Mouse (Mus musculus): ENCODE measurements around the gene Frmd8.

Frmd8 gene

GRCm38 (mm10) chr19:5848826-5849672 is 26.0 kb downstream of the Frmd8 start:
- no peak for DNase-seq

GRCm38 (mm10) chr19:5848032-5848825 is 26.8 kb downstream of the Frmd8 start:
- DNase-seq, result peak; percentile 18

- peak; percentile 24 for DNase-seq
Measured at GRCm38 (mm10) chr19:5847306-5847796, 27.7 kb downstream of the Frmd8 start.

GRCm38 (mm10) chr19:5846557-5847305 is 28.3 kb downstream of the Frmd8 start:
- peak; percentile 75 for DNase-seq

GRCm38 (mm10) chr19:5846154-5846553 is 28.9 kb downstream of the Frmd8 start:
- peak; percentile 29 for DNase-seq

GRCm38 (mm10) chr19:5845319-5846135 is 29.5 kb downstream of the Frmd8 start:
- DNase-seq, result peak; percentile 91

- DNase-seq, result no peak
Measured at GRCm38 (mm10) chr19:5844831-5845318, 30.2 kb downstream of the Frmd8 start.

- DNase-seq, result no peak
Measured at GRCm38 (mm10) chr19:5843781-5844691, 31.0 kb downstream of the Frmd8 start.

- no peak for DNase-seq
Measured at GRCm38 (mm10) chr19:5842785-5843730, 32.0 kb downstream of the Frmd8 start.

GRCm38 (mm10) chr19:5841999-5842784 is 32.9 kb downstream of the Frmd8 start:
- no peak for DNase-seq

- DNase-seq, result no peak
Measured at GRCm38 (mm10) chr19:5841389-5841946, 33.6 kb downstream of the Frmd8 start.

GRCm38 (mm10) chr19:5840890-5841388 is 34.1 kb downstream of the Frmd8 start:
- no peak for DNase-seq

- no peak for DNase-seq
Measured at GRCm38 (mm10) chr19:5840086-5840889, 34.8 kb downstream of the Frmd8 start.

- no peak for DNase-seq
Measured at GRCm38 (mm10) chr19:5839317-5840085, 35.6 kb downstream of the Frmd8 start.

- DNase-seq, result no peak
Measured at GRCm38 (mm10) chr19:5838892-5839165, 36.2 kb downstream of the Frmd8 start.

GRCm38 (mm10) chr19:5838136-5838891 is 36.8 kb downstream of the Frmd8 start:
- no peak for DNase-seq
